Mouse (Mus musculus) embryo, embryonic 11.5 days (tissue): ENCODE data around the gene Agtpbp1.

Experiments used
- DNase-seq: peaks from one replicate; pipeline ENCODE4 v3.0.0-alpha.2; 2012; ENCODE audit warnings: low read depth, low spot score

The Agtpbp1 gene

DNA sequence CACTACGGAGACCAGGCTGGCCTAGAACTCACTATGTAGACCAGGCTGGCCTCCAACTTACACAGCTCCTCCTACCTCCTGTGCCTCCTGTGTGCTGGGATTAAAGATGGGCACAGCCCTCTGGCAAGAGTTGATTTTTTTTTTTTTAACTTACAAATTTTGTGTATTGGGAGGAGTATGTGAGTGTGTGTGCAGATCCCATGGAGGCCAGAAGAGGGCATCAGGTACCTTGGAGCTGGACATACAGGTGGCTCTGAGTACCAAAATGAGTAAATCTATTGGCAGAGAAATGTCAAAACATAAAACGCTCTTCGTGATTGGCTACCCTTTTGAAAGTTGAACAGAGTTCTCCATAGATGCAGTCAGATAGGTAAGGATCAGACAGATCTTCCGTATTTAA lies 4.1 kb downstream of the Agtpbp1 start:
- no peak for DNase-seq

DNA sequence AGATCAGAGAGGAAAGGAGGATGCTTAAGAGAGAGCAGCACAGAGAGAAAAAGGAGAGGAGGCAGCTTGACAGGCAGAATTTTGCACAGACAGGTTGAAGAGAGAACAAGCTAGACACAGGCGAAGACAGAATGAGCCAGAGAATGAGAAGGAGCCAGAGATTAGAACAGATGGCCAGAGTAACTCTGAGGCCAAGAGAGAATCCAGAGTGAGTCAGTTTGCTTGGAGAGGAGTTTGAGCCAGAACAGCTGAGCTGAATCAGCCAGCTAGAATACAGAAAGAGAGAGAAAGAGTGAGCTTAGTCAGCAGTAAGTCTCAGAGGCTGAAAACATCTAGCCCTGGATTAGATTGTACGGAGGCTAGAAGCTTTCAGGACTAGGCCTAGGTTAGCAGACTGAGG lies 12.5 kb downstream of the Agtpbp1 start:
- no peak for DNase-seq

DNA sequence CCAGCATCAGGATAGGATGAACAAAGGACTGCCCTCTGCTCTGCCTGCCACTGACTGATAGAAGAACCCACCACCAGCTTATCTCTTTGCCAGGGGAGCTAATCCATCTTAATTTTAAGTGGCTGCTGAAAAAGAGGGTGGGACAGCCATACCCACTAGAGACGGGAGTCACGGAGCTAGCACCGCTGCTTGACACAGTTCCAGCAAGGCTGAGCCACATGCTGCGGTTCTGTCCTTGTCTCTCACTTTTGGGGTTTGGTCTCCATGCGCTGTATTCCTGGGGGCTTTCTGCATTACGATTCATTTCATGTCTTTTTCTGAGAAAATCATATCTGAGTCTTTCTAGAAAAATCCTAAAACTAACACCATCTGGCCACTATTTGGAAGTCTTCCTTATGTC lies 13.9 kb downstream of the Agtpbp1 start:
- DNase-seq, result no peak

DNA sequence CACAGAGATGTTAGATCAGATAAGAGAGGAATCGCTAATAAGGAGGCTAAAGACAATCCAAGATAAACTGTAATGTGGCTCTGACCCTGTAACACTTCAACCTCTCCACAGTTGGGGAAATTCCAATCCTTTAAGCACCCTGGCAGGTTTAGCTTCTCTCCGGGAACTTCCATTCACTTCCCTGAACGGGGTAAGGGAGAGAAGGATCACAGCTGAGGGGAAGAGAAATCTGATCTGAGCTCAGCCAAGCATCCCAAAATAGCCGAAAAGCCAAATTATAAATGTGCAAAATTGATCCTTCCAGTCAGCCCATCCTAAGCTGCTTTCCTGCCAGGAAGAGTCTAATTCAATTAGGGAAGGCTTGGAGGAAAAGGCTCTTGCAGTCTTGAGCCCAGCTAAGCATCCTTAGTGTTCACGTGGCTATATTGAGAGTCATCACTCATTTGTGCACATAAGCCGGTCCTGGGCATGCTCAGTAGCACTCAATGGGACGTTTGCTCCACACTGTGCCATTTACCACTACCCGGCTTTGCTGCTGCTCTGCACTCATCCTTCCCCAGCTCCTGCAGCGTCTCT lies 19.0 kb downstream of the Agtpbp1 start:
- DNase-seq, result no peak

DNA sequence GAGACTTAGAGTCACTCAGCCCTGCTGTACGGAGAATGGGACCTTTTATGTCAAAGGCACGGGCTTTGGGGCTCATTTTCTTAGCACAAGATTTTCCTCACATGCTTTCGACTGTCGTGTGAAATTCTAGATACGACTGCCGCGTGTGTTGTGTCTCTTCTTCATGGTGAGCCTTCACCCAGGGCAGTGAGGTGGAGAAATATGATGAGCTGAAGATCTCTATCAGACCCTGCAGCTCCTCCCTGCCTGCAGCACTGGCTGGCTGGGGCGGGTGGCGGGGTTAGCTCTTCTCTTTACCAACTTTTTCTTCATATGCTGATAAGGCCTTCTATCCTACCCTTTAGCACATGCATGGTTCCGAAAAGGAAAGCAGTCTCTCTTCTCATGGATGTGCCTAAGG lies 20.1 kb downstream of the Agtpbp1 start:
- DNase-seq, result no peak

DNA sequence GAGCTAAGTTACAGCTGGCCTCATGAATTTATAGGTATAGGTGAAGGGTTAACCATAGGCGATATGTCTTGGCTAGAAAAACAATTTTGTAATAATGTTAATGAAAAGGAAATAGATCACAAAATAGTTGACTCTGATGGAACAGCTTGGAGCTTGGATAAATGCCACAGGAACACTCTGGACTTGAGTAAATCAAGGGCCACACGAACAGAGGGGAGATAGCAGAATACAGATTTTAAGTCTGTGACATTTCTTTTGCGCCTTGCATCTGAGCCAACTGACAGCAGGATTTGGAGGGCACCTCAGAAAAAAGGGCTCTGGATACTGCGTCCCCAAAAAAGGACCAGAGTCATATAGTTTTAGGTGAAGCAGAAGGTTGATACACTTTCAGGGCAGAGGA lies 20.5 kb downstream of the Agtpbp1 start:
- DNase-seq, result no peak

DNA sequence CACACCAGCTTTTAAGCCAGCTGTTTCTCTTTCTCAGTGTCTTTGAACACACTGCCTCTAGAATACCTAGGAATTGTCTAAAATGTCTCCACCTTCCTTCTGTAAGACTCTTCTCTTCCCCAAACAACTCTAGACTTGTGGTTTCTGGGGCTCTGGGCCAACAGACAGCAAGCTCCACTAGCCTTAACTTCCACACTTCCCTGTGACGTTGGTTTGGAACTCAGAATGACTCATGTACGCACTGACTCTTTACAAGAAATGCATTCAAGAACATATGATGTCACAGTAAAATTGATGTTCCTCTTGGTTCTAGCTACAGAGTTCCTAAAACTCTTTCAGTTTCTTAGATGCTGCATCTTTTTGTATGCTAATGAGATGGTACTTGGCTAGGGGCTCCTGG lies 22.6 kb downstream of the Agtpbp1 start:
- DNase-seq, result no peak

DNA sequence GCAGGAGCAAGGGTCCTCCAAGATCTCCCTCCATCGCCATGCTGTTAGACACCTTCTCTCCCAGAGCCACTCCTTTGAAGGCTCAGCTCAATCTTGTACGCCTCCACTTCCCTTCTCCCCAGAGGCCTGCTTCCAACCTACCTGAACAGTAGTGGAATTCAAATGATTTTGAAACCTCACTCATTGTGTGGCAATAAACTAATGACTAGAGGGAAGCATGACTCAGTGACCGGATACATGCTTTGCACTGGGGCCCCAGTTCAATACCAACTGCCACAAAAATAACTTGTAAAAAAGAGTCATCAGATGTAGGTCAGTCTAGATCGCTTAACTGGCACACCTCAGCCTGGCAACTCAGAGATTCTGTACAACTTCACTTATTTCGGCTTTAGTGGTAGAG lies 26.3 kb downstream of the Agtpbp1 start:
- no peak for DNase-seq

DNA sequence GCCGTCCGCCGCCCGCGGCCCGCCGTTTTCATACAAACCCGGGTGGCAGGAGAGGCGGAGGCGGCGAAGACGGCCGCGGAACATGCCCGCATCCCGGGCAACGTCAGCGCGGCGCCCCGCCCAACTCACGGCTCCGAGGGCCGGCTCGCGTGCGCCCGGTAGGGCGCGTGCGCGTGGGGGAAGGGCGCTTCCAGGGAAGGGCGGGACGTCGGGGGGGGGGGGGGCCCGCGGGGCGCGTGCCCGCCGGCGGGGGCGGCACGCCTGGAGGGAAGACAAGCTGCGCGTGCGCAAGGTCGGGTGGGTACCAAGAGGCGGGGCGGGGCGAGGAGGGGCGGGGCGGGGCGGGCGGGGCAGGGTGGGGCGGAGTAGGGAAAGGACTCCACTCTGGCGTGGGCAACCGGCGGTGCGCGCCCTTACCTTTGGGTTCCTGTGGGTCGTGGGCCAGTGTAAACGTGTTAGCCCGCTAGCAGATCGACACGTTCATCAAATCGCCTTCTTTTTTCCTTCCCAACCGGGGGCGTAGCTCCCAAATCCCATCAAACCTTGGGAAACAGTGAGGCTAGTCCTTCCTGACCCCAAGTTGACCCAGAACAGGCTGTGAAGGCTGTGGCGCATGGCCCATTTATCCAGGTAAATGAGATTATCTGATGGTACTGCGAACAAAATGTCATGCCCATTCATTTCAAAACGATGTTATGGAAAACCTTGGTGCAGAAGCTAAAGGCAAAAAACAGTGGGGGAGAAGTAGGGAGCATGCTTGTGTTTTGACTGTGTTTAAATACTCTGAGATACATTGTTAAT lies 27.6 kb downstream of the Agtpbp1 start:
- peak; percentile 78 for DNase-seq

DNA sequence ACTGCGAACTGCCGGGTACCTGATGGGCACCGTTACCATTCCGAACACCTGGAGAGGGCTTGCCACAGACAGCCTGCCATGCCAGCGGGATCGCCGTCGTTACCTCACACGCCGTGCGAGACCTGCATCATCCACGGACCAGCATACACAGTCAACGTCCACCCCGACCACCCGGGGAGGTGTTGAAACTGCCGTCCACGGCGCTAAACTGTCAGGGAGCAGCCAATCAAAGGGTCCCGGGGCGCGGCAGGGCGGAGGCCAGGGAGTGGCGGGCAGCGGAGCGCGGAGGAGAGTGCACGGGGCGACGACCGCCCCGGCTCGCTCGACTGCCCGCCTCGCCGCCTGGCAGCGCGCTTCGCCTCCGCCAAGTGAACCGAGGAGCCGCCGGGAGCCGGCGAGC lies 28.4 kb downstream of the Agtpbp1 start:
- DNase-seq, result peak; percentile 30

DNA sequence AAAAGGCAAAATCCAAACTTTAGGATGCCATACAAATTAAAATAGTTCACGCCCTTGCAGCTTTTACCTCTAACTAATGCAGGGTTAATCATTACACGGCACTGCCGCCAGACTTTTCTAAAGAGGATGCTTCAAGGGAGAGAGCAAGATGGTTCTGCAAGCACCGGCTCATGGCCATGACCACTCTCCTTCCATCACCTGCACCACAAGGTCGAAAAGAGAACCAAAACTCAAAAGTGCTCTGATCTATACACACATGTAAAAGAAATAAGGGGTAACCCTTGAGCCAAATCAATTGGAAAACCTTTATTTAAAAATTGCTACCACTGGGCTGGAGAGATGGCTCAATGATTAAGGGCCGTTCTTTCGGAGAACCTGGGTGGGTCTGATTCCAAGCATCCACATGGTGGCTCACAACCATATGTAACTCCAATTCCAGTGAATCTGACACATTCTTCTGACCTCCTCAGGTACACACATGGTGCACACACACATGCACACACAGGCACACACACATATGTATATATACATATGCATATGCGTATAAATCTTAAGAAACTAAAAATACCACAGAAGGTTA lies 29.3 kb downstream of the Agtpbp1 start:
- no peak for DNase-seq

DNA sequence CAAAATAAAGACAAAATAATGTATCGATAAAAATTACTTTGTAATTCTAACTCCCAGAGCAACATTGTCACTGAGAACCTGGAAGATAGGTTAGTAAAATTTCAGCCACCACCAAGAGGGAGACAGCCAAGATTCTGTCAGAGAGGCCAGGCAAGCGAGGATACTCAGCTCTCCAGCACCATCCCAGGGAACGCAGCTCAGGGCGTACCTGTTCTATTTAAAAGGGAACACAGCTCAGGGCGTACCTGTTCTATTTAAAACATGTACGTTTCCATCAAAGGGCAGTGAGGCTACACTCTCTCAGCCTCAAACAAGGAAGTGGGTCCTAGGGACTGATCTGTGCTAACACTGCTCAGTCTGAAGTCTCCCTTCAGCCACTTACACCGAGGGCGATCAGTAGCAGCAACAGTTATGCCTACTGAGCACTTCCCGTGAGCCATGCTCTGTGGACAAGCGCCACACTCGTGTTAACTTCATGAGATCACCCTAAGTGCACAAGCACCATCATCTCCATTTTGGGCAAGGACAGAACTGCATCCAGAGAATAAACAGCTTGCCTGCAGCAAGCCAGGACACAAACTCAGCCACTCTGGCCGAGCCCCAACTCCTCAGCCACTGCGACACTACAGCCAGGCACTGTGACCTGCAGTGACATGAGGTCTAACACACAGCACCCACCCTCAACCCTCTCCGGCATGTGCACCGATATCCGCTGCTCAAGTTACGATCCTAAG lies 30.1 kb downstream of the Agtpbp1 start:
- DNase-seq, result no peak

DNA sequence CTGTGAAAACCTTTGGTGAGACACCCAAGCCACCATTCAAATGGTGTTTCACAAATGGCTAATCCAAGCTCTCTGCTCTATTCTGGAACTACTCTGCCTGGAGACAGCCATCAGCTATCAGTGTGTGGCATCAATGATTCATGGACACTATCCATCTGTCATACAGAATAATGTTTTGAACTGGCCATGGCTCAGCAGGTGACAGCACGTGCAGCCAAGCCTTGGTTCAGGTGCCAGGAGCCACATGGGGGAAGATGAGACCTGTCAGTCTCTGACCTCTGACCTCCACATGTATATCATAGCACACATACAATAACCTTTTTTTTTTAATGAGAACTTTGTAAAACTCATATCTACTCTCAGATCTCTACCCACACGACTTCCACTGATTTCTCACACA lies 32.3 kb downstream of the Agtpbp1 start:
- no peak for DNase-seq

DNA sequence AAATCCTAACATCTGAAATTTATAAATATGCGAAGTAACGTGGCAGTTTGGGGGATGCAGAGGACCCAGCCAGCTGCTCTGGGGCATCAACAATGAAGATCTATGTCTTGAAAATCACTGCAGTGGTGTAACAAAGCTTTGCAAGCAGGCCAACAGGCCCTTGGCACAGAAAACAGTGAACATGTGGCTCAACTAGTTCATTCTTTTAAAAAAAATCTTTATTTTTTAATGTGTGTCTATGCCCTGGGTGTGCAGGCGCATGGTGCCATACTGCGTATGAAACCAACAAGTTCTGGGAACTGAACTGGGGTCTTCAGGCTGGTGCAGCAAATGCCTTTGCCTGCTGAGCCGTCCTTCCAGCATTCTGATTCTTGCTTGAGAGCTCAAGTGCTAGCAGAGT lies 32.7 kb downstream of the Agtpbp1 start:
- DNase-seq, result no peak

DNA sequence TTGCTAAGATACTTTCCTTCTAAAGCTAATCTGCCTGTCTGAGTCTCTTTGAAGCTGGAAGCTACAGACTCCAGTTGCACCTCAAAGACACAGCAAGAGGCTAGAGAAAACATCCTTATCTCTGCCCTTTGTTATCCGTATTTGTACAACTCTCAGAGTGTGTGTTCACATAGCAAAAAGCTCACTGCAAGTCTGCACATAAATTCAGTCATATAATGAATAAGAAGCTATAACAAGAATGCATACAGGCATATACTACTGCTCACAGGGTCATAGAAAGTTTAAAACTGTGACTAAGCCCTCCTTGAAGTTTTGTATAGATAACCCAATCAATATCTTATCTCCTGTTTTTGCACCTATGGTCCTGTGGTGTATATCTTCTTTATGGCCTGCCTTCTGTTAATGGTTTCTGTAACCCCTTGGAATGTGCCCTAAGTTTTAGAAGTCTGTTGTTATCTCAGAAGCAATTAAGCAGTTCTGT lies 35.7 kb downstream of the Agtpbp1 start:
- DNase-seq, result no peak

DNA sequence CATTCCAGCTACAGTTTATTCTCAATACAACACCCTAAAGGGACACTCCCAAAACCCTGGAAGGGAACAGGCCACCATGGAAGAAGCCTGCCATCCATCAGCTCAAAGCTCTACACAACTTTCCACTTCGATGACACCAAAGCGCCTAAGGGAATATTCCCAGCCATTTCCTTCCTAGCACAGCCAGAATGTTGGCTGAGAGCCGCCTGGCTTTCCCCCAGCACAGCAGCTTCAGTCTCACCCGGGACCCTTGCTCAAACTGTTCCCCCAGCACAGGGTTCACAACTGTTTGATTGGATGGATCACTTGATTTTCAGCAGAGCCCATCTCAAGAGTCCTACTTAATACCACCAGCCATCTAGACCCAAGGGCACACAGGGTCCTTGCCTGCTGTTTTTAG lies 37.3 kb downstream of the Agtpbp1 start:
- no peak for DNase-seq

DNA sequence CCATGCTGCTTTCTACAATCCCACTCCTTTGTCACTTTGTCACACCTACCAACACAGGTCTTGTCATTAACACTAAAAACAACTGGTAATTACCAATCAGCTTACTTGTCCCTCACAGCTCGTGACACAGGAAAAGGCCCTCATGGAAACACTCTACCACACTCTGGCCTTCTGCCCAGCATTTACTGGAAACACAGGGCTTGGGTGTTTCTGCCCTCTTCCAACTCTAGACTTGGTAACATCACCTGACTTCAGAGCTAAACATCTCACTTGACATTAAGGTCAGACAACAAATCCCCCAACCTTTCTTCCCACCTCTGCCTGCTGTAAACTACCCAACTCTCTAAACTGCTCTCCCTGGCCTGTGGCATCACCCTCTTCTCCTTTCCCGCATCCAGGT lies 37.9 kb downstream of the Agtpbp1 start:
- no peak for DNase-seq

DNA sequence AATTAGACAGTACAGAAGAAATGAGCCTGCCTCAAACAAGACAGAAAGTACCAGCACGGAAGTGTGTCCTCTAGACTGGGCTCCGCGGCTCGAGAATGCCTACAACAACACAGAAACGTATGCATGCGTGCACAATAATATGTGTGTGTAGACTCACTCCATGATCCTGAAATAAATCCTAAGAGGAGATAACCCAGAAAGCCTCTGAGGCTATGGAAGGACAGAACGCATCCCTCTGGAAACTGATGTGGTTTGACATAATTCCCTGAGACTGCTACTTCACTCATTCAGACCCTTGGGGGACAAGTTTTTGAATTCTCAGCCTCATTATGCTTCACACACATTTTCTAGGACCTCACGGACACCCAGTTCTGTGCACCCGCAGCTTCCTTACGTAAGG lies 42.6 kb downstream of the Agtpbp1 start:
- DNase-seq, result no peak

DNA sequence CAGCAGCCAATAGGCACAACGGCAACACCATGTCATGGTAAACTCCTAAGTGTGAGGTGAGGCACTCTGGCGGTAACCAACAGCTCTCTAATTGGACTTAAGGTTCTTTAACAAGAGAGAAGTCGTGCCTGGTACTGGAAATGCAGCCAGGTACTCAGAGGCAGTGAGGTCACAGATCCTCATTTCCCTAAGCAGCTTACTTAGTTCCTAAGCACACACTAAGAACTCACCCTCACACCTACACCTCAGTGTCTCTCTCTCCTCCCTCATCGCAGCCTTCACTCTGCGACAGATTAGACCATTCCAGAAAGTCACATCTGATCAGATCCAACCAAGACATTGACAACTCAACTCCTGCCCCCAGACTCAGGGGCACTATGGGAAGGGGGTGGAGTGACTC lies 45.0 kb downstream of the Agtpbp1 start:
- DNase-seq, result no peak

DNA sequence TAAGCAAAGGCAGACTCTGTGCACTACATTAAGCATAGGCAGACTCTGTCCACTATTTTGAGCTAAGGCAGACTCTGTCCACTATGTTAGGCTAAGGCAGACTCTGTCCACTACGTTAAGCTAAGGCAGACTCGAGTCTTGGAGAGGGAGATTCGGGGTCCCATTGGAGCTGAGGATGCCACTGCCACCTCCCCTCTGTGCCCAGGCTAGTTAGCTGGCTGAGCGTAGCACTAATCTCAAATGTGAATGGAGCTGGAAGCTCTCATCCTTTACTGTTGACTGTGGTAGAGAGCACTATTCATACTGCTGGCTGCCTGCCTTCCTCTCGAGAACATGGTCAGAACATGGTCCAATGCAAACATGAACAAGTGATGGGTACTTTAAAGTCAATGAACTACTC lies 46.4 kb downstream of the Agtpbp1 start:
- DNase-seq, result no peak

DNA sequence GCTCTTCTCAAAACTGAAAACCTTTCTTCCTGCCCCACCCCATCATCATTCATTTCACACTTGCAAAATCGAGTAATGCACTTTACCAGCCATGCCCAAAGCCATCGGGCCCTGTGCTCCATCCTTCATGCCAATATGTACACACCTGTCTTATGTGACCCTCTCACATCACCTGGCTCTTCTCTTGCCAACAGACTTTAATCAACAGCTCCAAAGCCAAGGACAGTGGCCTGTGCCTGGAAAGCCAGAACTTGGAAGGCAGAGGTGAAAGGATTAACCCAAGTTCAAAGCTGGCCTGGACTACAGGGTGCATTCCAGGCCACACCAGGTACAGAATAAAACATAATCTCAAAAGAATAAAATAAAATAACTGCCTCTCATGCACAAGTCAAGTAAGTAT lies 48.4 kb downstream of the Agtpbp1 start:
- no peak for DNase-seq

DNA sequence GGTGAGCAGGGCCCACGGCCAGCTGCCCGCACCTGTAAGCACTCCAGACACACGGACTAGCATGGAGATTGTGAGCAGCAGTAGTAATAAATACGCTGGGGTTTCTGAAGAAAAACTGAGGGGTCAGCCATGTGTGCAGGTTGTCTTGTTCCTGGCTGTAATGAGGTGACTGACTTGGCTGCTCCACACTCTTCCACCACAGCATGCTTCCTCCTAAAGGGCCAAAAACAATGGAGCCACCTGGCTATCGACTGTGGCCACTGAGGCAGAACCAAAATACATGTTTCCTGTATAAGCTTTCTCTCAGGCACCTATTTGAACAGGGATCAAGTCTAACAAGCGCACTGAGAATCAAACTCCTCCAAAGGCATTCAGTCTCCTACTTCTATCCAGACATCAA lies 49.3 kb downstream of the Agtpbp1 start:
- no peak for DNase-seq

DNA sequence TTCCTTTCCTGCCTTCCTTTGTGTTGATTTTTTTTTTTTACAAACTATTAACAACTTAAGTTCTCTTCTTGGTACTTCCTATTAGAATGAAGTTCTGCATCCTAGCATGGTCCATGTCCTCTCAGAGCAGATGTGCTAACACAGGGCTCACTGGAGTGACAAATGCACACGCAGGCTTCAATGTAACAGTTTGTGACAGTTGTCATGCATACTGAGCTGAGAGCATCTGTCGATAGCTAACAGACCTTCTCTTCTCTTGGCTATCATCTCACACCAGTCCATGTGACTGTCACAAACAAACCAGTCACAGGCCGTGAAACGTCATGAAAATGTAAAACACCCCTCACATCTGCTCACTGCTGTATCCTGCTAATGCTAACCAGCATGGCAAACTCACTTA lies 50.7 kb downstream of the Agtpbp1 start:
- no peak for DNase-seq
